Mouse (Mus musculus) neural tube, embryonic 15.5 days (tissue): ENCODE measurements at regions not wholly inside any gene's neighbourhood (a gene's known extent, or its start where the extent isn't known, plus 50 kb on each side); places are given as distances from the start of the nearest gene placed in this dataset.

Experiments
- ATAC-seq: fragments of 200-750 bp; cut with Nextera tagmentation; 2 replicates; pipeline ENCODE4 v1.8.0; 2017; ENCODE audit warnings: mild to moderate bottlenecking, moderate TSS enrichment, moderate library complexity; ENCODE audit not compliant: low FRiP score
- H3K27ac ChIP-seq: fragments of 300-500 bp; sonication (generic); replicated peaks from 2 replicates; pipeline ENCODE4 v1.5.1; 2015; ENCODE audit warnings: mild to moderate bottlenecking, inconsistent platforms
- H3K27me3 ChIP-seq: fragments of 300-500 bp; sonication (generic); replicated peaks from 2 replicates; pipeline ENCODE4 v1.6.1; 2015; ENCODE audit warnings: inconsistent platforms
- H3K36me3 ChIP-seq: fragments of 300-500 bp; sonication (generic); 2 replicates; pipeline ENCODE4 v1.6.1; 2015; ENCODE audit warnings: inconsistent platforms
- H3K4me1 ChIP-seq: fragments of 300-500 bp; sonication (generic); 2 replicates; pipeline ENCODE4 v1.6.1; 2015; ENCODE audit warnings: inconsistent platforms
- H3K4me2 ChIP-seq: fragments of 300-500 bp; sonication (generic); 2 replicates; pipeline ENCODE4 v1.6.1; 2015; ENCODE audit warnings: inconsistent platforms, mild to moderate bottlenecking, moderate library complexity
- H3K4me3 ChIP-seq: fragments of 300-500 bp; sonication (generic); replicated peaks from 2 replicates; pipeline ENCODE4 v1.5.1; 2015; ENCODE audit warnings: mild to moderate bottlenecking, inconsistent platforms
- H3K9ac ChIP-seq: fragments of 300-500 bp; sonication (generic); replicated peaks from 2 replicates; pipeline ENCODE4 v1.6.1; 2015; ENCODE audit warnings: mild to moderate bottlenecking, inconsistent platforms
- H3K9me3 ChIP-seq: fragments of 300-500 bp; sonication (generic); replicated peaks from 2 replicates; pipeline ENCODE4 v1.6.1; 2016; ENCODE audit warnings: inconsistent platforms
- WGBS: fragments of 180-500 bp; shearing (Covaris S2); methylation state at CpG from one replicate; pipeline ENCODE4 v1.1.7; 2015; ENCODE audit warnings: mixed read lengths; 5-methylcytosine and 5-hydroxymethylcytosine counted together

GRCm38 (mm10) chr9:84828934-84829333, 483.6 kb upstream of the Gm11114 start:
- 69% methylated on average over 5 of the region's 5 CpGs for WGBS
- no peaks in the 10 kb centered on the region for H3K36me3 ChIP-seq
- H3K4me3 ChIP-seq: no peak overlapping the region
- H3K27me3 ChIP-seq: no peaks in the 10 kb centered on the region
- no peaks in the 10 kb centered on the region for H3K4me1 ChIP-seq
- H3K4me2 ChIP-seq: no peak overlapping the region
- H3K9me3 ChIP-seq: no peaks in the 10 kb centered on the region
- ATAC-seq: no peak
- no peak overlapping the region for H3K9ac ChIP-seq
- no peak overlapping the region for H3K27ac ChIP-seq

GRCm38 (mm10) chr9:84830639-84831038, 481.9 kb upstream of the Gm11114 start:
- Histone ChIP-seq H3K27me3 (no peaks in the 10 kb centered on the region), H3K4me2 (no peak overlapping the region), H3K9me3 (no peaks in the 10 kb centered on the region), H3K36me3 (no peaks in the 10 kb centered on the region), H3K4me1 (no peaks in the 10 kb centered on the region), H3K4me3 (no peak overlapping the region), H3K9ac (no peak overlapping the region), H3K27ac (no peak overlapping the region)
- no peak for ATAC-seq
- 54% methylated on average over 2 of the region's 2 CpGs for WGBS

- H3K9ac ChIP-seq: no peak overlapping the region
- WGBS: 88% methylated on average over 1 of the region's 1 CpGs
- no peaks in the 10 kb centered on the region for H3K9me3 ChIP-seq
- no peak overlapping the region for H3K4me3 ChIP-seq
- H3K4me2 ChIP-seq: no peak overlapping the region
- no peaks in the 10 kb centered on the region for H3K4me1 ChIP-seq
- H3K36me3 ChIP-seq: no peaks in the 10 kb centered on the region
- H3K27ac ChIP-seq: no peak overlapping the region
- H3K27me3 ChIP-seq: no peaks in the 10 kb centered on the region
- no peak for ATAC-seq
Observed at GRCm38 (mm10) chr9:84837498-84837897, 475.1 kb upstream of the Gm11114 start.

GRCm38 (mm10) chr9:84844021-84844420, 468.6 kb upstream of the Gm11114 start:
- Histone ChIP-seq H3K36me3 (no peaks in the 10 kb centered on the region), H3K4me3 (no peak overlapping the region), H3K4me1 (no peaks in the 10 kb centered on the region), H3K4me2 (no peak overlapping the region), H3K9me3 (no peaks in the 10 kb centered on the region), H3K27me3 (no peaks in the 10 kb centered on the region), H3K9ac (no peak overlapping the region), H3K27ac (no peak overlapping the region)
- ATAC-seq: no peak

- H3K27ac ChIP-seq: no peak overlapping the region
- H3K36me3 ChIP-seq: no peaks in the 10 kb centered on the region
- no peaks in the 10 kb centered on the region for H3K9me3 ChIP-seq
- H3K4me2 ChIP-seq: peak overlapping the region; percentile 2; the same call in 1 of the 2 replicates
- H3K4me1 ChIP-seq: no peaks in the 10 kb centered on the region
- 62% methylated on average over 6 of the region's 6 CpGs for WGBS
- peak; percentile 61 for ATAC-seq
- H3K27me3 ChIP-seq: no peaks in the 10 kb centered on the region
- no peak overlapping the region for H3K4me3 ChIP-seq
- H3K9ac ChIP-seq: no peak overlapping the region
Observed at GRCm38 (mm10) chr9:84861600-84861999, 451.0 kb upstream of the Gm11114 start.

- no peak overlapping the region for H3K27ac ChIP-seq
- WGBS: 92% methylated on average over 5 of the region's 5 CpGs
- no peaks in the 10 kb centered on the region for H3K27me3 ChIP-seq
- no peak overlapping the region for H3K9ac ChIP-seq
- H3K4me2 ChIP-seq: no peak overlapping the region
- no peaks in the 10 kb centered on the region for H3K36me3 ChIP-seq
- H3K9me3 ChIP-seq: no peaks in the 10 kb centered on the region
- no peak for ATAC-seq
- H3K4me3 ChIP-seq: no peak overlapping the region
- no peaks in the 10 kb centered on the region for H3K4me1 ChIP-seq
Observed at GRCm38 (mm10) chr9:84863431-84863830, 449.1 kb upstream of the Gm11114 start.

- no peak for ATAC-seq
- Histone ChIP-seq H3K9me3 (no peaks in the 10 kb centered on the region), H3K4me3 (no peak overlapping the region), H3K4me2 (no peak overlapping the region), H3K36me3 (no peaks in the 10 kb centered on the region), H3K4me1 (no peaks in the 10 kb centered on the region), H3K27ac (no peak overlapping the region), H3K27me3 (no peaks in the 10 kb centered on the region), H3K9ac (no peak overlapping the region)
- 63% methylated on average over 2 of the region's 2 CpGs for WGBS
Observed at GRCm38 (mm10) chr9:84894148-84894547, 418.4 kb upstream of the Gm11114 start.

GRCm38 (mm10) chr9:84896073-84896472, 416.5 kb upstream of the Gm11114 start:
- H3K27ac ChIP-seq: no peak overlapping the region
- 0 out of 2 replicates have a peak, but pooled peaks cover 4% of the 10 kb centered on the region for H3K4me1 ChIP-seq
- no peak overlapping the region for H3K4me2 ChIP-seq
- no peaks in the 10 kb centered on the region for H3K27me3 ChIP-seq
- H3K9me3 ChIP-seq: no peaks in the 10 kb centered on the region
- no peak for ATAC-seq
- 50% methylated on average over 2 of the region's 2 CpGs for WGBS
- no peaks in the 10 kb centered on the region for H3K36me3 ChIP-seq
- no peak overlapping the region for H3K4me3 ChIP-seq
- no peak overlapping the region for H3K9ac ChIP-seq

GRCm38 (mm10) chr9:84900643-84901042, 411.9 kb upstream of the Gm11114 start:
- Histone ChIP-seq H3K4me3 (no peak overlapping the region), H3K4me1 (0 out of 2 replicates have a peak, but pooled peaks cover 4% of the 10 kb centered on the region), H3K9me3 (no peaks in the 10 kb centered on the region), H3K36me3 (no peaks in the 10 kb centered on the region), H3K4me2 (no peak overlapping the region), H3K27ac (no peak overlapping the region), H3K27me3 (no peaks in the 10 kb centered on the region), H3K9ac (no peak overlapping the region)
- WGBS: 47% methylated on average over 2 of the region's 2 CpGs
- ATAC-seq: no peak

GRCm38 (mm10) chr9:84906244-84906643, 406.3 kb upstream of the Gm11114 start:
- Histone ChIP-seq H3K36me3 (no peaks in the 10 kb centered on the region), H3K27me3 (no peaks in the 10 kb centered on the region), H3K27ac (no peak overlapping the region), H3K9ac (no peak overlapping the region), H3K4me2 (no peak overlapping the region), H3K9me3 (no peaks in the 10 kb centered on the region), H3K4me1 (no peaks in the 10 kb centered on the region), H3K4me3 (no peak overlapping the region)
- no peak for ATAC-seq
- 72% methylated on average over 3 of the region's 3 CpGs for WGBS

GRCm38 (mm10) chr9:84913321-84913720, 399.3 kb upstream of the Gm11114 start:
- ATAC-seq: no peak
- Histone ChIP-seq H3K4me3 (no peak overlapping the region), H3K9me3 (no peaks in the 10 kb centered on the region), H3K27ac (no peak overlapping the region), H3K4me2 (no peak overlapping the region), H3K27me3 (no peaks in the 10 kb centered on the region), H3K36me3 (no peaks in the 10 kb centered on the region), H3K4me1 (no peaks in the 10 kb centered on the region), H3K9ac (no peak overlapping the region)
- 97% methylated on average over 1 of the region's 1 CpGs for WGBS

- Histone ChIP-seq H3K9ac (no peak overlapping the region), H3K4me2 (no peak overlapping the region), H3K27ac (no peak overlapping the region), H3K36me3 (no peaks in the 10 kb centered on the region), H3K4me3 (no peak overlapping the region), H3K9me3 (no peaks in the 10 kb centered on the region), H3K4me1 (no peaks in the 10 kb centered on the region), H3K27me3 (no peaks in the 10 kb centered on the region)
- WGBS: 80% methylated on average over 4 of the region's 4 CpGs
- no peak for ATAC-seq
Observed at GRCm38 (mm10) chr9:84922306-84922705, 390.3 kb upstream of the Gm11114 start.

GRCm38 (mm10) chr9:84923966-84924365, 388.6 kb upstream of the Gm11114 start:
- Histone ChIP-seq H3K9ac (no peak overlapping the region), H3K4me3 (no peak overlapping the region), H3K4me1 (no peaks in the 10 kb centered on the region), H3K27ac (no peak overlapping the region), H3K4me2 (no peak overlapping the region), H3K9me3 (no peaks in the 10 kb centered on the region), H3K36me3 (no peaks in the 10 kb centered on the region), H3K27me3 (no peaks in the 10 kb centered on the region)
- ATAC-seq: no peak
- 90% methylated on average over 8 of the region's 8 CpGs for WGBS
